Mouse (Mus musculus): Measurements from ENCODE around the gene Preb.

GRCm38 (mm10) chr5:30909863-30910262 lies 50.3 kb downstream of the Preb start:
- TF ChIP-seq CTCF (IDR thresholded peaks at IDR 0.05; ENCODE audit: control insufficient read depth, insufficient read depth, low read length) (no peak), POLR2A (IDR thresholded peaks at IDR 0.05; ENCODE audit: borderline replicate concordance, control insufficient read depth, low read depth, low read length) (no peak)
